Mouse (Mus musculus) thymus, adult 2 months (tissue): ENCODE measurements around the gene Card19. TPM values are rescaled to one million over a fixed set of nuclear protein-coding genes. Genes with fewer than 3 reads are reported as not detected.

Experiments used
- DNase-seq: peaks from one replicate; pipeline ENCODE4 v3.0.0; 2021
- H3K27ac ChIP-seq: fragments of 200-500 bp; 2 replicates; pipeline ENCODE4 v1.5.1; 2012; ENCODE audit warnings: low read length, control low read depth; ENCODE audit not compliant: control insufficient read depth, insufficient read depth
- H3K27me3 ChIP-seq: fragments of 200-500 bp; 2 replicates; pipeline ENCODE4 v1.6.1; 2012; ENCODE audit warnings: mild to moderate bottlenecking, low read length, moderate library complexity, mixed read lengths; ENCODE audit not compliant: control insufficient read depth, insufficient read depth
- H3K36me3 ChIP-seq: fragments of 200-500 bp; 2 replicates; pipeline ENCODE4 v1.6.1; 2012; ENCODE audit warnings: mild to moderate bottlenecking, low read length, moderate library complexity; ENCODE audit not compliant: control insufficient read depth, insufficient read depth
- H3K4me1 ChIP-seq: fragments of 200-500 bp; replicated peaks from 2 replicates; pipeline ENCODE4 v1.6.1; 2012; ENCODE audit warnings: low read length; ENCODE audit not compliant: control insufficient read depth, insufficient read depth
- H3K4me3 ChIP-seq: fragments of 200-500 bp; 2 replicates; pipeline ENCODE4 v1.5.1; 2012; ENCODE audit warnings: mild to moderate bottlenecking, low read length, control low read depth, moderate library complexity; ENCODE audit not compliant: control insufficient read depth, insufficient read depth
- CTCF ChIP-seq: fragments of 200-500 bp; IDR thresholded peaks from 2 replicates; pipeline ENCODE4 v1.5.1; 2012; ENCODE audit warnings: mild to moderate bottlenecking, control low read depth, low read length, moderate library complexity, borderline replicate concordance; ENCODE audit not compliant: control insufficient read depth, poor library complexity, insufficient read depth; ENCODE audit errors: extremely low read depth
- POLR2A ChIP-seq: fragments of 200-500 bp; IDR thresholded peaks from 2 replicates; pipeline ENCODE4 v1.6.1; 2012; ENCODE audit warnings: mild to moderate bottlenecking, low read length, control low read depth, moderate library complexity; ENCODE audit not compliant: control insufficient read depth, poor library complexity, insufficient read depth; ENCODE audit errors: extremely low read depth
- WGBS: fragments of 180-500 bp; shearing (Covaris S2); methylation state at CpG from one replicate; pipeline ENCODE4 v1.1.7; 2018; 5-methylcytosine and 5-hydroxymethylcytosine counted together
- polyA plus RNA-seq: library from polyadenylated mRNA; depleted of rRNA; stranded (reverse); fragments of >200 nt; gene quantifications from 2 replicates; pipeline ENCODE4 v1.2.3, GENCODE M21; 2012; rRNA removed

Card19 gene
- 79.1 and 86.2 TPM in 2 replicates for polyA plus RNA-seq

- H3K4me1 ChIP-seq = peaks cover 20% of the 10 kb centered on the region
- no peak within 1 kb of the TSS for H3K27ac ChIP-seq
- TF ChIP-seq POLR2A = no peak; the same call in 1 of the 2 replicates
- TF ChIP-seq CTCF = no peak
- H3K36me3 ChIP-seq = no peaks in the 10 kb centered on the region
- peak within 1 kb of the TSS; percentile 68 for H3K4me3 ChIP-seq
- WGBS = 2% methylated on average over 78 of the region's 78 CpGs
- DNase-seq = peak; percentile 98
- H3K27me3 ChIP-seq = no peaks in the 10 kb centered on the region
These were observed at the start of gene Card19 for GRCm38 (mm10) chr13:49215504-49216219. Gene Card19, minus strand, starts transcription at chr13:49216037.

GRCm38 (mm10) chr13:49260036-49260722 lies 44.3 kb upstream of the Card19 start:
- WGBS = 32% methylated on average over 15 of the region's 15 CpGs
- Histone ChIP-seq H3K36me3 (peaks cover 15% of the 10 kb centered on the region), H3K4me3 (no peak overlapping the region), H3K4me1 (peaks cover 18% of the 10 kb centered on the region), H3K27ac (no peak overlapping the region), H3K27me3 (no peaks in the 10 kb centered on the region)
- no peak for TF ChIP-seq CTCF
- TF ChIP-seq POLR2A = no peak
- DNase-seq = no peak

- Histone ChIP-seq H3K36me3 (no peaks in the 10 kb centered on the region), H3K27me3 (no peaks in the 10 kb centered on the region), H3K4me3 (no peak overlapping the region), H3K4me1 (peaks cover 18% of the 10 kb centered on the region), H3K27ac (no peak overlapping the region)
- 92% methylated on average over 3 of the region's 3 CpGs for WGBS
- DNase-seq = no peak
- TF ChIP-seq CTCF (no peak), POLR2A (no peak)
These were observed 42.0 kb upstream of the Card19 start for GRCm38 (mm10) chr13:49257819-49258313.

- Histone ChIP-seq H3K27ac (no peak overlapping the region), H3K36me3 (no peaks in the 10 kb centered on the region), H3K4me3 (no peak overlapping the region), H3K27me3 (no peaks in the 10 kb centered on the region), H3K4me1 (peaks cover 14% of the 10 kb centered on the region)
- WGBS = 56% methylated on average over 13 of the region's 13 CpGs
- no peak for DNase-seq
- TF ChIP-seq POLR2A (no peak), CTCF (no peak)
These were observed 36.9 kb upstream of the Card19 start for GRCm38 (mm10) chr13:49252746-49253145.

- TF ChIP-seq CTCF = no peak
- TF ChIP-seq POLR2A = no peak
- whole genome bisulfite sequencing = 66% methylated on average over 2 of the region's 2 CpGs
- Histone ChIP-seq H3K27me3 (no peaks in the 10 kb centered on the region), H3K4me1 (peaks cover 20% of the 10 kb centered on the region), H3K36me3 (no peaks in the 10 kb centered on the region), H3K27ac (no peak overlapping the region), H3K4me3 (no peak overlapping the region)
- DNase-seq = no peak
These were observed 36.3 kb upstream of the Card19 start for GRCm38 (mm10) chr13:49252113-49252512.

GRCm38 (mm10) chr13:49250716-49251517 lies 35.1 kb upstream of the Card19 start:
- no peaks in the 10 kb centered on the region for H3K27me3 ChIP-seq
- no peak overlapping the region for H3K4me3 ChIP-seq
- peaks cover 22% of the 10 kb centered on the region for H3K4me1 ChIP-seq
- 74% methylated on average over 4 of the region's 4 CpGs for WGBS
- DNase-seq = no peak
- no peak for TF ChIP-seq CTCF
- no peaks in the 10 kb centered on the region for H3K36me3 ChIP-seq
- H3K27ac ChIP-seq = no peak overlapping the region
